Mouse (Mus musculus) bone marrow, adult 2 months (tissue): ENCODE results near the gene Tmem256. TPM values are rescaled to one million over a fixed set of nuclear protein-coding genes. Genes with fewer than 3 reads are reported as not detected.

ENCODE experiments used
- H3K27ac ChIP-seq: fragments of 200-500 bp; 2 replicates; pipeline ENCODE4 v1.5.1; 2012; ENCODE audit warnings: low read depth, mild to moderate bottlenecking, control low read depth, inconsistent platforms, low read length; ENCODE audit not compliant: control insufficient read depth, poor library complexity, insufficient read depth
- H3K4me1 ChIP-seq: fragments of 200-500 bp; 2 replicates; pipeline ENCODE4 v1.6.1; 2011; ENCODE audit warnings: low read length; ENCODE audit not compliant: control insufficient read depth, insufficient read depth
- H3K4me3 ChIP-seq: fragments of 200-500 bp; replicated peaks from 2 replicates; pipeline ENCODE3; 2011; ENCODE audit warnings: mild to moderate bottlenecking, low read depth, low read length, control low read depth; ENCODE audit not compliant: control insufficient read depth
- CTCF ChIP-seq: fragments of 200-500 bp; IDR thresholded peaks from 2 replicates; pipeline ENCODE4 v1.5.1; 2011; ENCODE audit warnings: low read length, control low read depth; ENCODE audit not compliant: control insufficient read depth, insufficient read depth
- POLR2A ChIP-seq: fragments of 200-500 bp; IDR thresholded peaks from 2 replicates; pipeline ENCODE4 v1.6.1; 2011; ENCODE audit warnings: low read depth, mild to moderate bottlenecking, control low read depth, low read length, borderline replicate concordance; ENCODE audit not compliant: control insufficient read depth
- WGBS: fragments of 180-500 bp; shearing (Covaris S2); methylation state at CpG from one replicate; pipeline ENCODE4 v1.1.7; 2018; 5-methylcytosine and 5-hydroxymethylcytosine counted together
- polyA plus RNA-seq: library from polyadenylated mRNA; stranded (reverse); fragments of >200 nt; gene quantifications from 2 replicates; pipeline ENCODE4 v1.2.4, GENCODE M21; 2011; ENCODE audit warnings: low replicate concordance; ENCODE audit not compliant: missing spikeins, insufficient read depth, insufficient read length

The Tmem256 gene
- polyA plus RNA-seq, 1 experiment: 202 TPM

DNA sequence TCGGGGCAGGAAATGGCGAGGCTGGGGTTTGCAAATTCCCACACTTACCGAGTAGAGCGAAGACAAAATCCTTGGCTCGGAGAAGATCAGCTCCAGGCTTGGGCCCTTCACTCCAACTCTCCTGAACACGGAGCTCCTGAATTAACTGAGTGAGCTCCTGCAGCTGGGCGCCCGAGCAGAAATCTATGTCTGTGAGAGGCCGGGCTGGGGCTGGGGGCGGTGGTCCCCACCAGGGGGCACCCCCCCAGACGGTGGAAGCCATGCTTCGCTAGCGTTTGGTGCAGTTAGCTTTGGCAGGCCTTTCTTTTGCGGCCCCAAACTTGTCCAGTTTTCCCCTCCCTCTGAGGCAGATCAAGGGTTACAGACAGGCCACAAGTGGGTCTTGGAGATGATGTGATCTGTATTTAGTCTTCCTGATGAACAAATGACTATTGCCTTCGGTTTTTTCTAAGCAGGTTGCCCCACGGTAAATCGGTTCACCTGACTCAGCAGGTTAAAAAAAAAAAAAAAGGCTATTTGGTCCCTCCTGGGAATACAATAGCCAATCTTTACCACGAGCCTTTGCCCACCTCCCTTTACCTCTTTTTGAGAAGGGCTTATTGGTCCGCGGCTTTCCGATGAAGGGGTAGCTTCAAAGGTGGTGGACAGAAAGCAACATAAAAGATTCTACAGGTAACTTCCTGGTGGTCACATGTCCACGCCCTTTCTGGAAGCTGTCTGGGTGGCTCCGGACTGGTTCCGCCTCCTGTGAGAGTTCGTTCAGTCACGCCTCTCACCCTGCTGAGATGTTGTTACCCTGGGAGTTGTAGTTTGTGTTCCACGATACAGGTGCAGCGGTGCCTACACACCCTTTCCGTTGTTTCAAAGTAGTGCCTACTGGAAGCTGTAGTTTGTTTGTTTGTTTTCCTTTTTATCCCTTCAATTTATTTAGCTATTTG, 33.1 kb upstream of the Tmem256 start, which contains the start of gene Tmem102:
TSS of gene Tmem102 (minus strand) at position 653 of the 938 bp plus-strand sequence.
- Histone ChIP-seq H3K4me1 (no peaks in the 10 kb centered on the region; the same call in 1 of the 2 replicates), H3K27ac (no peak within 1 kb of the TSS), H3K4me3 (no peak within 1 kb of the TSS)
- TF ChIP-seq POLR2A (no peak), CTCF (no peak)
- 59% methylated on average over 29 of the region's 29 CpGs for WGBS

DNA sequence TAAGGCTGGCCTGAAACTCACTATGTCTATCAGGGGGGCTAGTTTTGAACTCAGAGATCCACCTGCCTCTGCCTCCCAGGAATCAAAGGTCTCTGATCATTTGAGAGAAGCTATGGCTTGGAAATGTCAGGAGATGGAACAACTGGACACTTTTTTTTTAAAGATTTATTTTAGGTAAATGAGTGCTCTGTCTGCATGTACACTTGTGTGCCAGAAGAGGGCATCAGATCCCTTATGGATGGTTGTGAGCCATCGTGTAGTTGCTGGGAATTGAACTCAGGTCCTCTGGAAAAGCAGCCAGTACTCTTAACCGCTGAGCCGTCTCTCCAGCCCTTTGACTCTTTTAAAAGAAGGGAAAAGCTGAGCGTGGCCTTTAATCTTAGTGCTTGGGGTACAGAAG, 31.9 kb upstream of the Tmem256 start:
- H3K4me3 ChIP-seq: no peak overlapping the region
- no peak for TF ChIP-seq POLR2A
- TF ChIP-seq CTCF: no peak
- H3K4me1 ChIP-seq: no peaks in the 10 kb centered on the region
- H3K27ac ChIP-seq: no peak overlapping the region
- WGBS: 90% methylated on average over 4 of the region's 4 CpGs

DNA sequence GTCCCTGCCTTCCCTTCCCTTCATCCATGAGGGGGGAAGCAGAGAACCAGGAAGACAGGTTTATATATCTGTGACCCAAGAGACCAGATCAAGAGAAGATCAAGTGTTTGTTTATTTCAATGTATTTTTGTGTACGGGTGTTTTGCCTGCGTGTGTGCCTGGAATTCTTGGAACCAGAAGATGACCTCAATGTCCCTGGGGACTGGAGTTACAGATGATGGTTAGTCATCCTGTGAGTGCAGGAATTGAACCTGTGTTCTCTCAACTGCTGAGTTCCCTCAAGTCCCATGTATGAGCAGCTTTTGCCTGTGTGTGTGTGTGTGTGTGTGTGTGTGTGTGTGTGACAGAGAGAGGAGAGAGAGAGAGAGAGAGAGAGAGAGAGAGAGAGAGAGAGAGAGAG, 30.7 kb upstream of the Tmem256 start:
- Histone ChIP-seq H3K27ac (no peak overlapping the region), H3K4me1 (no peaks in the 10 kb centered on the region), H3K4me3 (no peak overlapping the region)
- TF ChIP-seq POLR2A (no peak), CTCF (no peak)
- WGBS: 92% methylated on average over 2 of the region's 2 CpGs

DNA sequence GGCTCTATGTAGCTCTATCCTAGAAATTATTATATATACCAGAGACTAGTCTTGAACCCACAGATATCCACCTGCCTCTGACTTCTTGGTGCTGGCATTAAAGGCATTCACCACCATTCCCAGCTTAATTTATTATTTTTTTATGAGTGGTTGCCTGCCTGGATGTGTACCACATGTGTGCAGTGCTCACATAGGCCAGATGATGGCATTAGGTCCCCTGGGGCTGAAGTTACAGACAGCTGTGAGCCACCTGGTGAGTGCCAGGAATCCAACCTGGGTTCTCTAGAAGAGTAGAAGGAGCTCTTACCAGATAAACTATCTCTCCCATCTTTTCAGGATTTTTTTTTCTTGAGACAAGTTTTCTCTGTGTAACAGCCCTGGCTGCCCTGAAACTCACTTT, 28.0 kb upstream of the Tmem256 start:
- no peak overlapping the region for H3K27ac ChIP-seq
- TF ChIP-seq POLR2A (no peak), CTCF (0 out of 2 replicates have a peak, but pooled peaks have one; percentile 6)
- H3K4me1 ChIP-seq: no peaks in the 10 kb centered on the region
- H3K4me3 ChIP-seq: no peak overlapping the region

DNA sequence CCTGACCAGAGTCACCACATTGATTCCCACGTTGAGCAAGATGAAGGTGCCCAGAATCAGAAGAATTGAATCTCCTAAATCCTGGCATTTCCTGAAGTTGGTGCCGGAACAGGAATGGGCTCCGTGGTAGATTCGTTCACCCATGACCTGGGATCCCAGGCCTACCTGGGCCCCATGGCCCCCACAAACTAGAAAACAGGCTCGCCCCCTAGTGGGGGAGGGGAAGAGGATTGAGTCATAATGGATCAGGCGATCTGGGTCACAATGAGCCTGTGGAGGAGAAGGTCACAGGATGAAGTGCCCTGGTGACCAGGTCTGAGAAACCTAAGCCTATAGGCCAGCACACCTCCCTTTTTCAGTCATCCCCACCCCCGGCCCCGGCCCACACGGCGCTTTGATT, 23.2 kb upstream of the Tmem256 start, which contains the start of gene Gm39566:
TSS of gene Gm39566 (minus strand) at position 144 of the 400 bp plus-strand sequence.
- 70% methylated on average over 10 of the region's 10 CpGs for WGBS
- H3K4me3 ChIP-seq: no peak within 1 kb of the TSS
- no peak within 1 kb of the TSS for H3K27ac ChIP-seq
- no peaks in the 10 kb centered on the region for H3K4me1 ChIP-seq
- TF ChIP-seq CTCF: peak; percentile 30; the same call in 1 of the 2 replicates
- no peak for TF ChIP-seq POLR2A

DNA sequence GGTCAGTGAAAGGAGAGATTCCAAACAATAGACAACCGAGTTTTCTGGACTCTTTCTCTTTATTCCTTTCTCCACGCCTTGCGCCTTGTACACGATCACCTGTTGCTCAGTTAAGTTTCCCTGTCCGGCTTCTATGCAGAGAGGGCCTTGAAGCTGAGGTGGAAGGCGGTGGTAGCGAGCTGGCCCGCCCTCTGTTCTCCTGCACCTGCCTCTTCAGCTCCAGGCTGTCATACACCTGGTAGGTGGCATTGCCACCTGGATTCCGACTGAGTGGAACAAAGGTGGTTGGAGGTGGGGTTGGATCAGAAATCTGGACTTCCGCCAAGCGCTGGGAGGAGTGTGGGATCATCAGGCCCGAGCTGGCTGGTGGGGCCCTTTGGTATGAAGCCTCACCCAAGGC, 21.8 kb upstream of the Tmem256 start:
- H3K4me1 ChIP-seq: no peaks in the 10 kb centered on the region
- no peak for TF ChIP-seq CTCF
- TF ChIP-seq POLR2A: no peak
- 84% methylated on average over 12 of the region's 12 CpGs for WGBS
- no peak overlapping the region for H3K27ac ChIP-seq
- no peak overlapping the region for H3K4me3 ChIP-seq

DNA sequence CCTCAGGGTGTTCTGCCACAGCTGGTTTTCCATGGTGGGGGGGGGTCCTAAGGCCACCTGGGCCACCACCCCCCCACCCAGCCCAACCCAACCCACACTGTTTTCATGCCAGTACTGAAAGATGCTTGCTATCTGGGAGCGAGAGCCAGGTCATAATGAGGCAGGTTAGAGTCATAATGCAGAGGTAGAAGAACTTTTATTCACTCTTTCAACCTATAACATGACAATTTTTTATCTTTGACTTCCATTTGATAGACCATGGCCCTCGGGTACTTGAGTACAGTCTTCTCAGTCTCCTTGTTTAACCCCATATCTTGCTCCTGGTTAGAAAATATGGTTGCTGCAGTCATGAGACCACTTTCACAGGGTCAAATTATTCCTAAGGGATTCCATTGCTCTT, 19.9 kb upstream of the Tmem256 start, which contains the start of gene Spem2:
TSS of gene Spem2 (minus strand) at position 101 of the 400 bp plus-strand sequence.
- Histone ChIP-seq H3K4me3 (no peak within 1 kb of the TSS), H3K27ac (no peak within 1 kb of the TSS), H3K4me1 (no peaks in the 10 kb centered on the region)
- WGBS: 70% methylated on average over 2 of the region's 2 CpGs
- no peak for TF ChIP-seq CTCF
- no peak for TF ChIP-seq POLR2A

DNA sequence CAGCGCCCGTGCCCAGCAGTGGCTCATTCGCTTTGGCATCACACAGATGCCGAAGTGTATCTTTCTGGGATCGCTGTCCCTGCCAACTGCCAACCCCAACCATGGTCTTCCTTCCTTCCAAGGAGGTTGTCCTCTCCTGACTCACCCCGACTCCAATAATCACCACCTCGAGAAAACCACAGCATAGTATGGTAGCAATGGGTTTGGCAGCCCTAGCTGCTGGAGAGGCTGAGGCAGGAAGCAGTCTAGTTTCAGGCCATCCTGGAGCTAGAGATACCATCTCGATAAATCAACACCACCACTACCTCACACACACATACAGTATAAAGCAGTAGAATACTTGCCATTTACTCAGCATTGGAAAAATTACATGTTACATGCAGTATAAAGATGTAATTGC, 19.4 kb upstream of the Tmem256 start:
- Histone ChIP-seq H3K4me3 (no peak overlapping the region), H3K27ac (no peak overlapping the region), H3K4me1 (no peaks in the 10 kb centered on the region)
- 53% methylated on average over 8 of the region's 8 CpGs for WGBS
- TF ChIP-seq CTCF (no peak), POLR2A (no peak)

DNA sequence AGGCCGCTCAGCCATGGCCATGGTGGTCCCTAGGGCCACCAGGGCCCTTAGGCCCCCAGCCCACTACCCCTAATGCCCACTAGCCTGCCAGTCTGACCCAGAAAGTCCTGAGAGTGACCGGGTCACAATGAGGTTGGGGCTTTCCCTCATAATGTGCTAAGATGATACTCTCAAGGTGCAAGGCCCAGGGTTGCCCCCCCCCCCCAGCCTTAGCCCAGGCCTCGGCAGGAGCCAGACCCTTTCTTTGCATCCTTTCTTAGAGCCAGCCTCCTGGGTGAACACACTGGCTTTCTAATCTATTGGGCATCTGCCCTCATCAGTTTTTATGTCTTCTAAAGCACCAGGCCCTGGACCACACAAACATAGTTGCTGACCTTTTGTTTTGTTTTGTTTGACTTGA, 16.2 kb upstream of the Tmem256 start, which contains the start of gene Spem1:
TSS of gene Spem1 (minus strand) at position 101 of the 400 bp plus-strand sequence.
- Histone ChIP-seq H3K27ac (no peak within 1 kb of the TSS), H3K4me3 (no peak within 1 kb of the TSS), H3K4me1 (no peaks in the 10 kb centered on the region)
- 83% methylated on average over 3 of the region's 3 CpGs for WGBS
- no peak for TF ChIP-seq CTCF
- TF ChIP-seq POLR2A: no peak
